Comparison of ENCODE assay signal across 10 mouse cellular contexts in the genomic region with DNA sequence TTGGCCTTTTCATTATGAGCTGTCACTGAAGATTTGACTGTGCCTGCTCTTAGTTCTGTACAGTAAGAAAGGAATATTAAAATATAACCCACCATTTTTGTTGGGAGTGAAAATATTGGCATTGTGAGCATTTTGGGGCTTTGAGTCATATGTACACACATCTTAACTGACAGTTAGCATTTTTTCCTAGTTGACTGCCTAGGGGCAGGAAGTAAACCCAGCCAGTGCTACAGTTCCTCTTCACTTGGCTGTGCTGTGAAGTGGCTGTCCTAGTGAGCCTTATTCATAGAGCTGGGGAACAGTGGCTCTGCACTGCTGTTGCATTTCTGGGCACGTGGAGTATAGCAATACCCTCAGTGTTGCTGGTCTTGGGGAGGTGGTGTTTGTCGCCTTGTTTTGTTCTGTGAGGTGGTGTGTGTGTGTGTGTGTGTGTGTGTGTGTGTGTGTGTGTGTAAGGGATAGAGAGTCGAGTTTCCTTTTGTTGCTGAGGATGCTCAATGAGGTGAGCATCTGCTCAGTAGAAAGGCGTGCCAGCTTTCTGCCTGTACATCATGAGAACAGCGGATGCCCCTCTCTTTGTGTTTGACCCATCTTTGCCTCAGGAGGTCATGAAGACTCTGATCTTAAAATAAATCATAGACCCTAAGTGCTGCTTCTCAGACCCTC. TPM values are rescaled to one million over a fixed set of nuclear protein-coding genes. Genes with fewer than 3 reads are reported as not detected.
DNase-seq lines count a peak whose midpoint lies in the region; ATAC-seq and TF ChIP-seq lines count a peak whose summit lies in the region.
"Had no signal": no experiment of that assay in that cellular context is flagged by ENCODE, and none has a peak within 500 bp of the region (broad histone marks: within the 10 kb centered on the region; RNA-seq: fewer than 3 reads in every experiment).

No protein-coding gene starts in this region.

- no peak overlapping the region for H3K9ac ChIP-seq in kidney, embryonic 16.5 days (replicated peaks; ENCODE audit: low read length)
- no peak overlapping the region for H3K9ac ChIP-seq in kidney, embryonic 15.5 days
- no peak overlapping the region for H3K9ac ChIP-seq in forebrain, embryonic 16.5 days (replicated peaks; ENCODE audit: low read depth, low read length)
- H3K9ac ChIP-seq in midbrain, postnatal 0 days (replicated peaks; ENCODE audit: low read length, poor library complexity, severe bottlenecking) = no peak overlapping the region
- H3K9ac ChIP-seq: midbrain, embryonic 12.5 days had no signal

- H3K9me3 ChIP-seq in kidney, embryonic 16.5 days (ENCODE audit: low read length) = no peaks in the 10 kb centered on the region
- H3K9me3 ChIP-seq in kidney, embryonic 15.5 days (replicated peaks) = no peaks in the 10 kb centered on the region
- no peaks in the 10 kb centered on the region for H3K9me3 ChIP-seq in forebrain, embryonic 16.5 days (ENCODE audit: control insufficient read depth, low read length)
- H3K9me3 ChIP-seq in midbrain, postnatal 0 days (ENCODE audit: low read length) = no peaks in the 10 kb centered on the region
- H3K9me3 ChIP-seq: midbrain, embryonic 12.5 days had no signal

- no peak for TF ChIP-seq CTCF in midbrain, postnatal 0 days (IDR thresholded peaks at IDR 0.05)

- H3K27ac ChIP-seq in kidney, embryonic 16.5 days (ENCODE audit: low read length) = no peak overlapping the region
- no peak overlapping the region for H3K27ac ChIP-seq in kidney, embryonic 15.5 days
- 0 out of 2 replicates have a peak overlapping the region, but pooled peaks have one; percentile 24 for H3K27ac ChIP-seq in forebrain, embryonic 16.5 days (ENCODE audit: low read length)
- H3K27ac ChIP-seq in midbrain, postnatal 0 days (ENCODE audit: low read depth, low read length) = peak overlapping the region; percentile 43; the same call in 1 of the 2 replicates
- H3K27ac ChIP-seq: midbrain, embryonic 12.5 days had no signal

- H3K4me3 ChIP-seq in kidney, embryonic 16.5 days (ENCODE audit: low read length) = no peak overlapping the region
- no peak overlapping the region for H3K4me3 ChIP-seq in kidney, embryonic 15.5 days (replicated peaks)
- no peak overlapping the region for H3K4me3 ChIP-seq in forebrain, embryonic 16.5 days (replicated peaks; ENCODE audit: low read length)
- no peak overlapping the region for H3K4me3 ChIP-seq in midbrain, postnatal 0 days (ENCODE audit: low read depth, low read length)
- H3K4me3 ChIP-seq: midbrain, embryonic 12.5 days had no signal

- H3K4me2 ChIP-seq in kidney, embryonic 16.5 days (replicated peaks; ENCODE audit: low read depth, low read length) = no peak overlapping the region
- H3K4me2 ChIP-seq in kidney, embryonic 15.5 days = no peak overlapping the region
- H3K4me2 ChIP-seq in forebrain, embryonic 16.5 days (ENCODE audit: low read length) = no peak overlapping the region
- H3K4me2 ChIP-seq in midbrain, postnatal 0 days (ENCODE audit: low read depth, low read length, poor library complexity, severe bottlenecking) = no peak overlapping the region
- H3K4me2 ChIP-seq: midbrain, embryonic 12.5 days had no signal

- WGBS in kidney, embryonic 16.5 days = 47% methylated on average over 5 of the region's 5 CpGs
- WGBS in kidney, embryonic 15.5 days = 40% methylated on average over 5 of the region's 5 CpGs
- WGBS in forebrain, embryonic 16.5 days = 22% methylated on average over 5 of the region's 5 CpGs
- 28% methylated on average over 5 of the region's 5 CpGs for WGBS in midbrain, postnatal 0 days

- no peaks in the 10 kb centered on the region for H3K27me3 ChIP-seq in kidney, embryonic 16.5 days (ENCODE audit: insufficient read depth, low read length)
- H3K27me3 ChIP-seq in kidney, embryonic 15.5 days = no peaks in the 10 kb centered on the region
- no peaks in the 10 kb centered on the region for H3K27me3 ChIP-seq in forebrain, embryonic 16.5 days (replicated peaks; ENCODE audit: control insufficient read depth, insufficient read depth, low read length)
- no peaks in the 10 kb centered on the region for H3K27me3 ChIP-seq in midbrain, postnatal 0 days (ENCODE audit: insufficient read depth, low read length)
- H3K27me3 ChIP-seq: midbrain, embryonic 12.5 days had no signal

- DNase-seq in CD4-positive, CD25-positive, alpha-beta regulatory T cell, adult 2 months (ENCODE audit: low read depth, low spot score) = peak; percentile 56
- DNase-seq in midbrain, postnatal 0 days (ENCODE audit: low spot score) = peak; percentile 38
- DNase-seq in right cerebral cortex, postnatal 36 days (ENCODE audit: low spot score in 2 of 2) = no peak
- no peak for DNase-seq in cerebellum, adult 9-11 months
- no peak for DNase-seq in left cerebral cortex, adult 11 months (ENCODE audit: low spot score)
- DNase-seq: heart, postnatal 36 days had no signal

- ATAC-seq in kidney, embryonic 16.5 days (ENCODE audit: low FRiP score, low TSS enrichment) = 0 out of 2 replicates have a peak, but pooled peaks have one; percentile 22
- ATAC-seq in kidney, embryonic 15.5 days (replicated peaks; ENCODE audit: low FRiP score) = no peak
- ATAC-seq in forebrain, embryonic 16.5 days = no peak
- ATAC-seq in midbrain, postnatal 0 days (ENCODE audit: low FRiP score) = no peak

- peaks cover 64% of the 10 kb centered on the region for H3K4me1 ChIP-seq in kidney, embryonic 16.5 days (ENCODE audit: insufficient read depth, low read length)
- H3K4me1 ChIP-seq in kidney, embryonic 15.5 days = peaks cover 75% of the 10 kb centered on the region
- H3K4me1 ChIP-seq in forebrain, embryonic 16.5 days (replicated peaks; ENCODE audit: control insufficient read depth, insufficient read depth, low read length) = peaks cover 93% of the 10 kb centered on the region
- peaks cover 31% of the 10 kb centered on the region for H3K4me1 ChIP-seq in midbrain, postnatal 0 days (ENCODE audit: insufficient read depth, low read length)

- H3K36me3 ChIP-seq in kidney, embryonic 16.5 days (ENCODE audit: insufficient read depth, low read length) = no peaks in the 10 kb centered on the region
- H3K36me3 ChIP-seq in kidney, embryonic 15.5 days = no peaks in the 10 kb centered on the region
- no peaks in the 10 kb centered on the region for H3K36me3 ChIP-seq in forebrain, embryonic 16.5 days (ENCODE audit: control insufficient read depth, insufficient read depth)
- no peaks in the 10 kb centered on the region for H3K36me3 ChIP-seq in midbrain, postnatal 0 days (ENCODE audit: insufficient read depth, low read length)
- H3K36me3 ChIP-seq: midbrain, embryonic 12.5 days had no signal

RNA-seq across cellular contexts. Expression of a gene that starts 43.7 kb away (rescaled TPM):
- 14.3 and 20.2 TPM in 2 replicates for polyA plus RNA-seq in kidney, embryonic 16.5 days (2015; fragmentation: Nextera tagmentation; extraction: Ambion mirVana)
- 31.0 and 33.5 TPM in 2 replicates for polyA plus RNA-seq in kidney, embryonic 15.5 days (2015; fragmentation: Nextera tagmentation; extraction: Ambion mirVana)
- polyA plus RNA-seq in forebrain, embryonic 16.5 days (2015; fragmentation: Nextera tagmentation; extraction: Ambion mirVana) = 38.5 and 49.5 TPM in 2 replicates
- total RNA-seq in midbrain, postnatal 0 days (2014; rRNA removed) = 185 and 191 TPM in 2 replicates
- 16.0 and 30.6 TPM in 2 replicates for polyA plus RNA-seq in midbrain, postnatal 0 days (2015; fragmentation: Nextera tagmentation; extraction: Ambion mirVana)

Comparison
In these comparisons a context has a peak if more than half of its experiments do, and no peak if none do; other contexts are left out.
1. H3K27ac ChIP-seq: peak in forebrain, embryonic 16.5 days (single experiment) and midbrain, postnatal 0 days (single experiment); none in kidney, embryonic 16.5 days (single experiment) and kidney, embryonic 15.5 days (single experiment).
2. DNase-seq: peak in CD4-positive, CD25-positive, alpha-beta regulatory T cell, adult 2 months (single experiment) and midbrain, postnatal 0 days (single experiment); none in right cerebral cortex, postnatal 36 days (0 of 2), cerebellum, adult 9-11 months (single experiment) and left cerebral cortex, adult 11 months (single experiment).